ENCODE assay signal across 8 mouse cellular contexts in the genomic region with DNA sequence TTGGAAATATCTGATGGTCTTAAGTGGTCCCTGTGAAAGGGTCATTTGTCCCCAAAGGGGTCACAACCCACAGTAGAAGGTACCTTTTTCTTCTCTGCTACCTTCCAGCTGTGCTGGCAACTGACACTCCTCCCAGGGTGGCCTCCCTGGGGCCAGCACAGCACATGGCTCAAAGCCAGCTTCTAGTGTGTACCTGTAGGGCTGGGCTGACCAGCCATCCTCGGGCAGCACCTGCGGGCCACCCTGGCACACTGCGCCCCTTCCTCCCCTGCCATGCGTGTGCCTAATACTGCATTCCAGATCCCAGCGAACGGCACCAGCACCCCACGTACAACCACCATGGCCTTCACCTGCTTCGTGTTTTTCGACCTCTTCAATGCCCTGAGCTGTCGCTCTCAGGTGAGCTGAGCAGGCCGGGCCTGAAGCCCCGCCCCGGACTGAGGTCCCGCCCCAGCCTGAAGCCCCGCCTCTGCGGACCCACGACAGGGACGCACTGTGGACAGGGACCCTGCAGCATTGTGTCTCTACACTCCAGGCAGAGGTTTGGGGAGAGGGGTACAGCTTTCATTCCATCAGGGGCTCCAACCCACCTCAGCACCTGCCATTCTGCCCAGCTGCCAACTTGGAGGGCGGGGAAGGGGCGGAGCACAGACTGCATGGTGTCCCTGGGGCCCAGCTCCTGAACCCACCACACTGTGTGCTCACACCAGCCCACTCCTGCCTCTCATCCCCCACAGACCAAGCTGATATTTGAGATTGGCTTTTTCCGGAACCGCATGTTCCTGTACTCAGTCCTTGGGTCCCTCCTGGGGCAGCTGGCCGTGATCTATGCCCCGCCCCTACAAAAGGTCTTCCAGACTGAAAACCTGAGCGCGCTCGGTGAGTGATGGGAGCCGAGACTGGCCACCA. TPM values are rescaled to one million over a fixed set of nuclear protein-coding genes. Genes with fewer than 3 reads are reported as not detected.
DNase-seq lines count a peak whose midpoint lies in the region; ATAC-seq lines count a peak whose summit lies in the region.

No protein-coding gene starts in this region.

- WGBS in heart, embryonic 12.5 days, result 25% methylated on average over 28 of the region's 28 CpGs
- 14% methylated on average over 28 of the region's 28 CpGs for WGBS in forebrain, embryonic 11.5 days
- WGBS in kidney, embryonic 16.5 days, result 13% methylated on average over 28 of the region's 28 CpGs

- peaks cover 3% of the 10 kb centered on the region; the same call in 1 of the 2 replicates for H3K36me3 ChIP-seq in heart, embryonic 12.5 days
- H3K36me3 ChIP-seq in forebrain, embryonic 11.5 days (ENCODE audit: control insufficient read depth, insufficient read depth, low read length), result no peaks in the 10 kb centered on the region
- H3K36me3 ChIP-seq in kidney, embryonic 16.5 days (ENCODE audit: insufficient read depth, low read length), result no peaks in the 10 kb centered on the region; the same call in 1 of the 2 replicates

- H3K9ac ChIP-seq in heart, embryonic 12.5 days, result no peak overlapping the region
- H3K9ac ChIP-seq in forebrain, embryonic 11.5 days (ENCODE audit: low read length), result no peak overlapping the region
- peak overlapping the region; percentile 44; the same call in 1 of the 2 replicates for H3K9ac ChIP-seq in kidney, embryonic 16.5 days (replicated peaks; ENCODE audit: low read length)

- intact Hi-C loops in heart, postnatal 10 days (cut with DNase I), result no loop called here

- peaks cover 20% of the 10 kb centered on the region for H3K4me1 ChIP-seq in heart, embryonic 12.5 days (replicated peaks)
- peaks cover 4% of the 10 kb centered on the region for H3K4me1 ChIP-seq in forebrain, embryonic 11.5 days (replicated peaks; ENCODE audit: control insufficient read depth, insufficient read depth, low read length)
- peaks cover 13% of the 10 kb centered on the region; the same call in 1 of the 2 replicates for H3K4me1 ChIP-seq in kidney, embryonic 16.5 days (ENCODE audit: insufficient read depth, low read length)

- peak overlapping the region; percentile 52 for H3K4me2 ChIP-seq in heart, embryonic 12.5 days
- H3K4me2 ChIP-seq in forebrain, embryonic 11.5 days (ENCODE audit: low read depth, low read length, severe bottlenecking), result peak overlapping the region; percentile 46
- H3K4me2 ChIP-seq in kidney, embryonic 16.5 days (replicated peaks; ENCODE audit: low read depth, low read length), result peak overlapping the region; percentile 59

- peak; percentile 34; the same call in 1 of the 2 replicates for ATAC-seq in heart, embryonic 12.5 days (ENCODE audit: insufficient number of reproducible peaks, low FRiP score)
- peak; percentile 42; the same call in 1 of the 2 replicates for ATAC-seq in forebrain, embryonic 11.5 days (replicated peaks; ENCODE audit: low FRiP score)
- peak; percentile 80 for ATAC-seq in kidney, embryonic 16.5 days (ENCODE audit: low FRiP score, low TSS enrichment)
- peak; percentile 58 for ATAC-seq in megakaryocyte progenitor cell, adult 5-6 weeks (replicated peaks; ENCODE audit: poor library complexity)

- no peak overlapping the region for H3K27ac ChIP-seq in heart, embryonic 12.5 days (ENCODE audit: poor library complexity, severe bottlenecking)
- no peak overlapping the region for H3K27ac ChIP-seq in forebrain, embryonic 11.5 days (ENCODE audit: low read depth, low read length)
- H3K27ac ChIP-seq in kidney, embryonic 16.5 days (ENCODE audit: low read length), result no peak overlapping the region

- 0 out of 2 replicates have a peak, but pooled peaks cover 3% of the 10 kb centered on the region for H3K27me3 ChIP-seq in heart, embryonic 12.5 days (replicated peaks)
- no peaks in the 10 kb centered on the region for H3K27me3 ChIP-seq in forebrain, embryonic 11.5 days (ENCODE audit: control insufficient read depth, insufficient read depth, low read length)
- no peaks in the 10 kb centered on the region for H3K27me3 ChIP-seq in kidney, embryonic 16.5 days (ENCODE audit: insufficient read depth, low read length)

- no peaks in the 10 kb centered on the region for H3K9me3 ChIP-seq in heart, embryonic 12.5 days (replicated peaks)
- H3K9me3 ChIP-seq in forebrain, embryonic 11.5 days (ENCODE audit: control insufficient read depth, low read length), result no peaks in the 10 kb centered on the region
- no peaks in the 10 kb centered on the region for H3K9me3 ChIP-seq in kidney, embryonic 16.5 days (ENCODE audit: low read length)

- peak overlapping the region; percentile 30 for H3K4me3 ChIP-seq in heart, embryonic 12.5 days
- peak overlapping the region; percentile 19 for H3K4me3 ChIP-seq in forebrain, embryonic 11.5 days (ENCODE audit: low read depth, low read length)
- peak overlapping the region; percentile 46 for H3K4me3 ChIP-seq in kidney, embryonic 16.5 days (ENCODE audit: low read length)

- no peak for DNase-seq in heart, postnatal 10 days
- no peak for DNase-seq in forebrain, embryonic 11.5 days (ENCODE audit: low spot score)
- peak; percentile 65 for DNase-seq in thymus, postnatal 4 days
- no peak for DNase-seq in adrenal gland, adult 2 months
- no peak for DNase-seq in adipocyte (ENCODE audit: low spot score)

RNA-seq across cellular contexts. Expression of gene Tldc1, which starts 22.7 kb away (rescaled TPM):
- 14.6 and 14.8 TPM in 2 replicates for polyA plus RNA-seq in heart, embryonic 12.5 days (2016; fragmentation: Nextera tagmentation; extraction: Ambion mirVana)
- total RNA-seq in heart, postnatal 10 days (2021), result 10 to 100 TPM; 11.4 to 11.5 TPM
- polyA plus RNA-seq in forebrain, embryonic 11.5 days (2014; fragmentation: Nextera tagmentation; extraction: Ambion mirVana), result 12.6 and 13.4 TPM in 2 replicates
- 16.5 and 19.7 TPM in 2 replicates for polyA plus RNA-seq in kidney, embryonic 16.5 days (2015; fragmentation: Nextera tagmentation; extraction: Ambion mirVana)
- 2.6 TPM in 2 replicates for total RNA-seq in megakaryocyte progenitor cell, adult 5-6 weeks (2015)
- 3.8 and 4.2 TPM in 2 replicates for total RNA-seq in megakaryocyte progenitor cell, adult 5-6 weeks (2017)
- 10 to 100 TPM in 1 of 2 experiments, 1 to 10 TPM in 1; 8.4 to 12.7 TPM for total RNA-seq in adrenal gland, adult 2 months (2021)
- 13.0 and 13.2 TPM in 2 replicates for polyA plus RNA-seq in adrenal gland, adult 2 months (2012; rRNA removed)

RNA-seq across cellular contexts. Expression of gene Atp2c2, which starts 55.7 kb away (rescaled TPM):
- polyA plus RNA-seq in heart, embryonic 12.5 days (2016; fragmentation: Nextera tagmentation; extraction: Ambion mirVana), result 0.33 and 0.38 TPM in 2 replicates
- total RNA-seq in heart, postnatal 10 days (2021), result not detected
- 1.0 and 1.7 TPM in 2 replicates for polyA plus RNA-seq in forebrain, embryonic 11.5 days (2014; fragmentation: Nextera tagmentation; extraction: Ambion mirVana)
- polyA plus RNA-seq in kidney, embryonic 16.5 days (2015; fragmentation: Nextera tagmentation; extraction: Ambion mirVana), result 1.9 and 2.7 TPM in 2 replicates
- total RNA-seq in megakaryocyte progenitor cell, adult 5-6 weeks (2015), result not detected in 2 replicates
- total RNA-seq in megakaryocyte progenitor cell, adult 5-6 weeks (2017), result not detected in 2 replicates
- under 1 TPM; 0.24 to 0.46 TPM for total RNA-seq in adrenal gland, adult 2 months (2021)
- not detected in 2 replicates for polyA plus RNA-seq in adrenal gland, adult 2 months (2012; rRNA removed)
